Mouse (Mus musculus): ENCODE measurements around the gene Gm15085.
"Not testable (repeated sequence)": the region's sequence is repeated elsewhere in the genome, so short reads cannot be mapped to it uniquely, and the experiment has no call there.

DNA sequence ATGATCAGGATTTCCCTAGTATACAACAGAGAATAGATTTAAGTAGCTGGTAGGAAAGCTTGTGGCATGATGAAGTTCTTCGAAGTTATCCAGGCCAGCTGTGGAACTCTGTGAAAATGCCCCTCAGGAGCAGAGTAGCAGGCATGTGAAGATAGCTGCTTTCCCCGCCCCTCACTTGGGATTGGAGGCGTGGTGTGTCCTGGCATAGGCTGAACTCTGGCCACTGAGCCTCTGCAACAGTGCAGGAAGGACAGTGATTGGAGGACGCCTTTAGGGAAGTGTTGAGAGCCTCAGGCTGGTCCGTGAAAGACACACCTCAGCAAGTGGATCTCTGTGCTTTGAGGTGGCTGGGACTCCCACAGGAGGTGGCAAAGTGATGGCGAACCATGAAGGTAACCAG is at the start of gene Gm15085:
- not testable (repeated sequence) for TF ChIP-seq POLR2A, CTCF (IDR thresholded peaks at IDR 0.05; ENCODE audit: extremely low read depth, insufficient read depth, low read length)

All from cortical plate, adult 2 months (tissue).